Mouse (Mus musculus): ENCODE results near the gene Glmp.

Gene Glmp

GRCm38 (mm10) chr3:88339006-88339405 lies 14.2 kb downstream of the Glmp start:
- H3K27me3 ChIP-seq (ENCODE audit: insufficient read depth, low read length), result no peaks in the 10 kb centered on the region
- H3K36me3 ChIP-seq (ENCODE audit: insufficient read depth, low read length), result peaks cover 68% of the 10 kb centered on the region
- no peak overlapping the region; the same call in 1 of the 2 replicates for H3K4me3 ChIP-seq (replicated peaks; ENCODE audit: low read length)
- no peaks in the 10 kb centered on the region for H3K9me3 ChIP-seq (ENCODE audit: low read length)
- TF ChIP-seq CTCF (conservative IDR thresholded peaks at IDR 0.05; ENCODE audit: low read length), result no peak
- TF ChIP-seq NANOG (IDR thresholded peaks at IDR 0.05; ENCODE audit: borderline replicate concordance, low read length), result no peak
- TF ChIP-seq POU5F1 (IDR thresholded peaks at IDR 0.05; ENCODE audit: borderline replicate concordance, low read length), result no peak
- peaks cover 58% of the 10 kb centered on the region for H3K4me1 ChIP-seq (replicated peaks; ENCODE audit: low read depth, low read length)

- no peaks in the 10 kb centered on the region for H3K27me3 ChIP-seq (ENCODE audit: insufficient read depth, low read length)
- peaks cover 6% of the 10 kb centered on the region; the same call in 1 of the 2 replicates for H3K4me1 ChIP-seq (replicated peaks; ENCODE audit: low read depth, low read length)
- peaks cover 100% of the 10 kb centered on the region for H3K36me3 ChIP-seq (ENCODE audit: insufficient read depth, low read length)
- TF ChIP-seq CTCF (conservative IDR thresholded peaks at IDR 0.05; ENCODE audit: low read length) (no peak), POU5F1 (IDR thresholded peaks at IDR 0.05; ENCODE audit: borderline replicate concordance, low read length) (no peak), NANOG (IDR thresholded peaks at IDR 0.05; ENCODE audit: borderline replicate concordance, low read length) (no peak)
- H3K4me3 ChIP-seq (replicated peaks; ENCODE audit: low read length), result no peak overlapping the region
- H3K9me3 ChIP-seq (ENCODE audit: low read length), result no peaks in the 10 kb centered on the region
Observed at GRCm38 (mm10) chr3:88350732-88351131, 25.9 kb downstream of the Glmp start.

- no peak overlapping the region for H3K4me3 ChIP-seq (replicated peaks; ENCODE audit: low read length)
- H3K27me3 ChIP-seq (ENCODE audit: insufficient read depth, low read length), result no peaks in the 10 kb centered on the region
- H3K4me1 ChIP-seq (replicated peaks; ENCODE audit: low read depth, low read length), result peaks cover 17% of the 10 kb centered on the region
- no peak for TF ChIP-seq CTCF (conservative IDR thresholded peaks at IDR 0.05; ENCODE audit: low read length)
- no peak for TF ChIP-seq POU5F1 (IDR thresholded peaks at IDR 0.05; ENCODE audit: borderline replicate concordance, low read length)
- TF ChIP-seq NANOG (IDR thresholded peaks at IDR 0.05; ENCODE audit: borderline replicate concordance, low read length), result no peak
- H3K36me3 ChIP-seq (ENCODE audit: insufficient read depth, low read length), result peaks cover 100% of the 10 kb centered on the region
- H3K9me3 ChIP-seq (ENCODE audit: low read length), result no peaks in the 10 kb centered on the region
Observed at GRCm38 (mm10) chr3:88352907-88353306, 28.1 kb downstream of the Glmp start.

GRCm38 (mm10) chr3:88354396-88355165 lies 29.8 kb downstream of the Glmp start:
- peaks cover 100% of the 10 kb centered on the region for H3K36me3 ChIP-seq (ENCODE audit: insufficient read depth, low read length)
- H3K9me3 ChIP-seq (ENCODE audit: low read length), result no peaks in the 10 kb centered on the region
- H3K4me3 ChIP-seq (replicated peaks; ENCODE audit: low read length), result no peak overlapping the region
- peaks cover 34% of the 10 kb centered on the region for H3K4me1 ChIP-seq (replicated peaks; ENCODE audit: low read depth, low read length)
- TF ChIP-seq NANOG (IDR thresholded peaks at IDR 0.05; ENCODE audit: borderline replicate concordance, low read length) (no peak), CTCF (conservative IDR thresholded peaks at IDR 0.05; ENCODE audit: low read length) (no peak), POU5F1 (IDR thresholded peaks at IDR 0.05; ENCODE audit: borderline replicate concordance, low read length) (no peak)
- H3K27me3 ChIP-seq (ENCODE audit: insufficient read depth, low read length), result no peaks in the 10 kb centered on the region

- peaks cover 92% of the 10 kb centered on the region for H3K36me3 ChIP-seq (ENCODE audit: insufficient read depth, low read length)
- no peak for TF ChIP-seq NANOG (IDR thresholded peaks at IDR 0.05; ENCODE audit: borderline replicate concordance, low read length)
- TF ChIP-seq POU5F1 (IDR thresholded peaks at IDR 0.05; ENCODE audit: borderline replicate concordance, low read length), result no peak
- TF ChIP-seq CTCF (conservative IDR thresholded peaks at IDR 0.05; ENCODE audit: low read length), result no peak
Observed at GRCm38 (mm10) chr3:88359584-88359983, 34.8 kb downstream of the Glmp start.

GRCm38 (mm10) chr3:88359989-88360388 lies 35.2 kb downstream of the Glmp start:
- Histone ChIP-seq H3K9me3 (ENCODE audit: low read length) (no peaks in the 10 kb centered on the region), H3K4me3 (replicated peaks; ENCODE audit: low read length) (no peak overlapping the region), H3K36me3 (ENCODE audit: insufficient read depth, low read length) (peaks cover 88% of the 10 kb centered on the region), H3K27me3 (ENCODE audit: insufficient read depth, low read length) (peaks cover 6% of the 10 kb centered on the region), H3K4me1 (replicated peaks; ENCODE audit: low read depth, low read length) (peaks cover 72% of the 10 kb centered on the region)
- TF ChIP-seq NANOG (IDR thresholded peaks at IDR 0.05; ENCODE audit: borderline replicate concordance, low read length) (no peak), POU5F1 (IDR thresholded peaks at IDR 0.05; ENCODE audit: borderline replicate concordance, low read length) (no peak), CTCF (conservative IDR thresholded peaks at IDR 0.05; ENCODE audit: low read length) (no peak)

More at GRCm38 (mm10) chr3:88359584-88359983, 34.8 kb downstream of the Glmp start:
- peaks cover 68% of the 10 kb centered on the region for H3K4me1 ChIP-seq (replicated peaks; ENCODE audit: low read depth, low read length)
- peaks cover 2% of the 10 kb centered on the region for H3K27me3 ChIP-seq (ENCODE audit: insufficient read depth, low read length)
- H3K9me3 ChIP-seq (ENCODE audit: low read length), result no peaks in the 10 kb centered on the region
- no peak overlapping the region for H3K4me3 ChIP-seq (replicated peaks; ENCODE audit: low read length)

- H3K4me1 ChIP-seq (replicated peaks; ENCODE audit: low read depth, low read length), result peaks cover 83% of the 10 kb centered on the region
- H3K36me3 ChIP-seq (ENCODE audit: insufficient read depth, low read length), result peaks cover 77% of the 10 kb centered on the region
- no peaks in the 10 kb centered on the region for H3K9me3 ChIP-seq (ENCODE audit: low read length)
- no peak for TF ChIP-seq POU5F1 (IDR thresholded peaks at IDR 0.05; ENCODE audit: borderline replicate concordance, low read length)
- TF ChIP-seq CTCF (conservative IDR thresholded peaks at IDR 0.05; ENCODE audit: low read length), result no peak
- TF ChIP-seq NANOG (IDR thresholded peaks at IDR 0.05; ENCODE audit: borderline replicate concordance, low read length), result no peak
- no peak overlapping the region for H3K4me3 ChIP-seq (replicated peaks; ENCODE audit: low read length)
- H3K27me3 ChIP-seq (ENCODE audit: insufficient read depth, low read length), result peaks cover 17% of the 10 kb centered on the region
Observed at GRCm38 (mm10) chr3:88361096-88361495, 36.3 kb downstream of the Glmp start.

- H3K9me3 ChIP-seq (ENCODE audit: low read length), result no peaks in the 10 kb centered on the region
- H3K36me3 ChIP-seq (ENCODE audit: insufficient read depth, low read length), result peaks cover 70% of the 10 kb centered on the region
- peaks cover 83% of the 10 kb centered on the region for H3K4me1 ChIP-seq (replicated peaks; ENCODE audit: low read depth, low read length)
- TF ChIP-seq CTCF (conservative IDR thresholded peaks at IDR 0.05; ENCODE audit: low read length) (no peak), NANOG (IDR thresholded peaks at IDR 0.05; ENCODE audit: borderline replicate concordance, low read length) (no peak), POU5F1 (IDR thresholded peaks at IDR 0.05; ENCODE audit: borderline replicate concordance, low read length) (no peak)
- peaks cover 19% of the 10 kb centered on the region for H3K27me3 ChIP-seq (ENCODE audit: insufficient read depth, low read length)
- no peak overlapping the region for H3K4me3 ChIP-seq (replicated peaks; ENCODE audit: low read length)
Observed at GRCm38 (mm10) chr3:88361612-88362313, 36.9 kb downstream of the Glmp start.
